Mouse (Mus musculus) myocyte (in vitro differentiated cells): ENCODE results near the gene Syde2. TPM values are rescaled to one million over a fixed set of nuclear protein-coding genes. Genes with fewer than 3 reads are reported as not detected.
A peak's percentile ranks its signal among the peaks of the same experiment; 100 is the strongest.

Experiments
- H3K27me3 ChIP-seq: one replicate; pipeline ENCODE4 v1.6.1; 2011; ENCODE audit not compliant: control insufficient read depth, insufficient read depth, insufficient read length
- H3K36me3 ChIP-seq: one replicate; pipeline ENCODE4 v1.6.1; 2011; ENCODE audit not compliant: control insufficient read depth, insufficient read depth
- H3K4me2 ChIP-seq: one replicate; pipeline ENCODE4 v1.6.1; 2011; ENCODE audit warnings: low read depth, control low read depth
- H3K4me3 ChIP-seq: one replicate; pipeline ENCODE4 v1.5.1; 2011; ENCODE audit warnings: mild to moderate bottlenecking, control low read depth, moderate library complexity
- H3K79me2 ChIP-seq: one replicate; pipeline ENCODE4 v1.6.1; 2011; ENCODE audit not compliant: control insufficient read depth, insufficient read depth
- H3ac ChIP-seq: one replicate; pipeline ENCODE4 v1.6.1; 2011; ENCODE audit not compliant: control insufficient read depth, insufficient read length
- CEBPB ChIP-seq: IDR thresholded peaks from 2 replicates; pipeline ENCODE4 v1.6.1; 2011; ENCODE audit warnings: mild to moderate bottlenecking, moderate library complexity; ENCODE audit not compliant: poor library complexity, insufficient read depth, severe bottlenecking
- E2F4 ChIP-seq: IDR thresholded peaks from one replicate; pipeline ENCODE4 v1.6.1; 2011; ENCODE audit warnings: mild to moderate bottlenecking, control low read depth, moderate library complexity; ENCODE audit not compliant: insufficient read depth
- MAX ChIP-seq: IDR thresholded peaks from one replicate; pipeline ENCODE4 v1.6.1; 2011; ENCODE audit warnings: low read depth, mild to moderate bottlenecking, control low read depth
- MYOD1 ChIP-seq, 3 experiments: IDR thresholded peaks; one replicate each; pipeline ENCODE4 v1.6.1; 2011; ENCODE audit warnings: control low read depth in 2 of 3, low read depth in 2 of 3, mild to moderate bottlenecking in 2 of 3, moderate library complexity in 1 of 3; ENCODE audit not compliant: insufficient read length in 2 of 3, control insufficient read depth in 1 of 3
- MYOG ChIP-seq, 3 experiments: IDR thresholded peaks; one replicate each; pipeline ENCODE4 v1.6.1; 2011; ENCODE audit warnings: control low read depth in 2 of 3, low read depth in 2 of 3, mild to moderate bottlenecking in 2 of 3; ENCODE audit not compliant: insufficient read length in 2 of 3, control insufficient read depth in 1 of 3, insufficient read depth in 1 of 3
- POLR2A ChIP-seq: IDR thresholded peaks from one replicate; pipeline ENCODE4 v1.6.1; 2011; ENCODE audit warnings: low read depth, mild to moderate bottlenecking, control low read depth, moderate library complexity; ENCODE audit not compliant: insufficient read length
- POLR2AphosphoS2 ChIP-seq: IDR thresholded peaks from one replicate; pipeline ENCODE4 v1.6.1; 2011; ENCODE audit warnings: low read depth, control low read depth; ENCODE audit not compliant: insufficient read length
- REST ChIP-seq: IDR thresholded peaks from one replicate; pipeline ENCODE4 v1.6.1; 2011; ENCODE audit warnings: mild to moderate bottlenecking, control low read depth, moderate library complexity; ENCODE audit not compliant: insufficient read depth, insufficient read length
- SRF ChIP-seq: IDR thresholded peaks from one replicate; pipeline ENCODE4 v1.6.1; 2011; ENCODE audit warnings: low read depth; ENCODE audit not compliant: control insufficient read depth, insufficient read length
- TCF12 ChIP-seq: IDR thresholded peaks from one replicate; pipeline ENCODE4 v1.6.1; 2011; ENCODE audit warnings: mild to moderate bottlenecking, control low read depth; ENCODE audit not compliant: poor library complexity, insufficient read depth, severe bottlenecking
- TCF3 ChIP-seq: IDR thresholded peaks from one replicate; pipeline ENCODE4 v1.6.1; 2011; ENCODE audit warnings: low read depth, control low read depth; ENCODE audit not compliant: insufficient read length
- USF1 ChIP-seq: IDR thresholded peaks from one replicate; pipeline ENCODE4 v1.6.1; 2011; ENCODE audit warnings: low read depth, mild to moderate bottlenecking, control low read depth, moderate library complexity
- polyA plus RNA-seq: library from polyadenylated mRNA; unstranded; fragments of >200 nt; fragmentation: generic; extraction: Trizol; gene quantifications from one replicate; pipeline ENCODE4 v1.2.1, GENCODE M21; 2012; ENCODE audit warnings: missing spikeins

Gene Syde2
- polyA plus RNA-seq, 1 experiment, result 0.73 TPM

GRCm38 (mm10) chr3:146004347-146005051 is 16.8 kb downstream of the Syde2 start:
- Histone ChIP-seq H3K27me3 (no peaks in the 10 kb centered on the region), H3K79me2 (no peaks in the 10 kb centered on the region), H3ac (no peak overlapping the region), H3K4me2 (no peak overlapping the region), H3K4me3 (no peak overlapping the region), H3K36me3 (no peaks in the 10 kb centered on the region)
- no peak for TF ChIP-seq REST
- TF ChIP-seq MAX, result no peak
- no peak for TF ChIP-seq SRF
- no peak for TF ChIP-seq MYOD1 (IDR thresholded peaks at IDR 0.05; ENCODE audit: control insufficient read depth in 1 of 3, insufficient read length in 2 of 3, low read depth in 2 of 3)
- no peak for TF ChIP-seq TCF3

- Histone ChIP-seq H3K27me3 (no peaks in the 10 kb centered on the region), H3K4me2 (no peak overlapping the region), H3ac (no peak overlapping the region), H3K36me3 (no peaks in the 10 kb centered on the region), H3K4me3 (no peak overlapping the region), H3K79me2 (no peaks in the 10 kb centered on the region)
- TF ChIP-seq MAX (no peak), TCF3 (no peak), TCF12 (no peak), MYOD1 (IDR thresholded peaks at IDR 0.05; ENCODE audit: control insufficient read depth in 1 of 3, insufficient read length in 2 of 3, low read depth in 2 of 3) (no peak), SRF (no peak), REST (no peak), POLR2A (no peak), MYOG (IDR thresholded peaks at IDR 0.05; ENCODE audit: control insufficient read depth in 1 of 3, insufficient read depth in 1 of 3, insufficient read length in 2 of 3, low read depth in 2 of 3) (no peak), CEBPB (no peak), USF1 (no peak), POLR2AphosphoS2 (no peak), E2F4 (no peak)
Observed at GRCm38 (mm10) chr3:146007872-146008271, 20.2 kb downstream of the Syde2 start.

GRCm38 (mm10) chr3:146009859-146010645 is 22.4 kb downstream of the Syde2 start:
- Histone ChIP-seq H3K27me3 (no peaks in the 10 kb centered on the region), H3ac (no peak overlapping the region), H3K79me2 (no peaks in the 10 kb centered on the region), H3K4me2 (peak overlapping the region; percentile 65), H3K36me3 (no peaks in the 10 kb centered on the region), H3K4me3 (peak overlapping the region; percentile 5)
- TF ChIP-seq E2F4, result no peak
- TF ChIP-seq USF1, result peak; percentile 43

GRCm38 (mm10) chr3:146010751-146011150 is 23.1 kb downstream of the Syde2 start:
- Histone ChIP-seq H3K4me2 (peak overlapping the region; percentile 65), H3K79me2 (no peaks in the 10 kb centered on the region), H3K4me3 (peak overlapping the region; percentile 5), H3ac (no peak overlapping the region), H3K36me3 (no peaks in the 10 kb centered on the region), H3K27me3 (no peaks in the 10 kb centered on the region)
- TF ChIP-seq MYOD1 (IDR thresholded peaks at IDR 0.05; ENCODE audit: control insufficient read depth in 1 of 3, insufficient read length in 2 of 3, low read depth in 2 of 3), result no peak
- no peak for TF ChIP-seq CEBPB
- TF ChIP-seq E2F4, result no peak
- no peak for TF ChIP-seq TCF3
- no peak for TF ChIP-seq MYOG (IDR thresholded peaks at IDR 0.05; ENCODE audit: control insufficient read depth in 1 of 3, insufficient read depth in 1 of 3, insufficient read length in 2 of 3, low read depth in 2 of 3)
- no peak for TF ChIP-seq POLR2AphosphoS2
- no peak for TF ChIP-seq MAX
- TF ChIP-seq POLR2A, result no peak

- Histone ChIP-seq H3K36me3 (peaks cover 4% of the 10 kb centered on the region), H3K27me3 (no peaks in the 10 kb centered on the region), H3K4me3 (no peak overlapping the region), H3K79me2 (no peaks in the 10 kb centered on the region), H3K4me2 (no peak overlapping the region), H3ac (no peak overlapping the region)
- TF ChIP-seq TCF12, result no peak
Observed at GRCm38 (mm10) chr3:146011544-146012218, 24.0 kb downstream of the Syde2 start.
